Mouse (Mus musculus) myocyte (in vitro differentiated cells): ENCODE measurements at regions not wholly inside any gene's neighbourhood (a gene's known extent, or its start where the extent isn't known, plus 50 kb on each side); places are given as distances from the start of the nearest gene placed in this dataset.

Experiments used
- E2F4 ChIP-seq: IDR thresholded peaks from one replicate; pipeline ENCODE4 v1.6.1; 2011; ENCODE audit warnings: mild to moderate bottlenecking, control low read depth, moderate library complexity; ENCODE audit not compliant: insufficient read depth
- MYOG ChIP-seq, 3 experiments: IDR thresholded peaks; one replicate each; pipeline ENCODE4 v1.6.1; 2011; ENCODE audit warnings: control low read depth in 2 of 3, low read depth in 2 of 3, mild to moderate bottlenecking in 2 of 3; ENCODE audit not compliant: insufficient read length in 2 of 3, control insufficient read depth in 1 of 3, insufficient read depth in 1 of 3
- POLR2A ChIP-seq: IDR thresholded peaks from one replicate; pipeline ENCODE4 v1.6.1; 2011; ENCODE audit warnings: low read depth, mild to moderate bottlenecking, control low read depth, moderate library complexity; ENCODE audit not compliant: insufficient read length
- TCF12 ChIP-seq: IDR thresholded peaks from one replicate; pipeline ENCODE4 v1.6.1; 2011; ENCODE audit warnings: mild to moderate bottlenecking, control low read depth; ENCODE audit not compliant: poor library complexity, insufficient read depth, severe bottlenecking
- USF1 ChIP-seq: IDR thresholded peaks from one replicate; pipeline ENCODE4 v1.6.1; 2011; ENCODE audit warnings: low read depth, mild to moderate bottlenecking, control low read depth, moderate library complexity

GRCm38 (mm10) chr2:101299126-101299525, 325.4 kb upstream of the Rag2 start:
- no peak for TF ChIP-seq TCF12
- TF ChIP-seq USF1: no peak
- TF ChIP-seq POLR2A: no peak
- TF ChIP-seq MYOG (IDR thresholded peaks at IDR 0.05; ENCODE audit: control insufficient read depth in 1 of 3, insufficient read depth in 1 of 3, insufficient read length in 2 of 3, low read depth in 2 of 3): no peak
- no peak for TF ChIP-seq E2F4
